Mouse (Mus musculus): ENCODE data around the gene Fam20a.

Fam20a gene

GRCm38 (mm10) chr11:109651566-109652024 lies 70.5 kb downstream of the Fam20a start:
- DNase-seq = peak; percentile 53

- DNase-seq = peak; percentile 92
These were observed 71.1 kb downstream of the Fam20a start for GRCm38 (mm10) chr11:109650788-109651565.

GRCm38 (mm10) chr11:109649975-109650701 lies 71.9 kb downstream of the Fam20a start:
- DNase-seq = peak; percentile 74

GRCm38 (mm10) chr11:109649206-109649605 lies 72.9 kb downstream of the Fam20a start, which contains the start of gene Prkar1a:
Prkar1a (plus strand) TSS chr11:109649405.
- DNase-seq = no peak

- DNase-seq = peak; percentile 15
These were observed 73.6 kb downstream of the Fam20a start for GRCm38 (mm10) chr11:109648510-109648909.

- peak; percentile 79 for DNase-seq
These were observed 80.4 kb downstream of the Fam20a start for GRCm38 (mm10) chr11:109641498-109642222.

- no peak for DNase-seq
These were observed 86.1 kb downstream of the Fam20a start for GRCm38 (mm10) chr11:109635871-109636395.

- DNase-seq = no peak
These were observed 87.2 kb downstream of the Fam20a start for GRCm38 (mm10) chr11:109634928-109635327.

- no peak for DNase-seq
These were observed 93.0 kb downstream of the Fam20a start for GRCm38 (mm10) chr11:109629021-109629521.

GRCm38 (mm10) chr11:109628099-109628498 lies 94.0 kb downstream of the Fam20a start:
- DNase-seq = no peak

- DNase-seq = no peak
These were observed 94.4 kb downstream of the Fam20a start for GRCm38 (mm10) chr11:109627648-109628047.

GRCm38 (mm10) chr11:109623238-109623637 lies 98.8 kb downstream of the Fam20a start:
- DNase-seq = no peak

- peak; percentile 33 for DNase-seq
These were observed 99.5 kb downstream of the Fam20a start for GRCm38 (mm10) chr11:109622518-109623037.

GRCm38 (mm10) chr11:109621183-109621582 lies 100.9 kb downstream of the Fam20a start:
- no peak for DNase-seq

- no peak for DNase-seq
These were observed 101.7 kb downstream of the Fam20a start for GRCm38 (mm10) chr11:109620356-109620755.
